Mouse (Mus musculus) G1E (cell line): ENCODE measurements around the gene Pld1. TPM values are rescaled to one million over a fixed set of nuclear protein-coding genes. Genes with fewer than 3 reads are reported as not detected.

Experiments
- ATAC-seq: 2 replicates; pipeline ENCODE4 v1.8.0; 2016; ENCODE audit warnings: mild to moderate bottlenecking; ENCODE audit not compliant: insufficient number of reproducible peaks, poor library complexity, low FRiP score, severe bottlenecking; ENCODE audit errors: extremely low read depth
- DNase-seq: peaks from one replicate; pipeline ENCODE4 v3.0.0; 2012; ENCODE audit warnings: low spot score
- H3K27me3 ChIP-seq: 2 replicates; pipeline ENCODE4 v1.6.1; 2012; ENCODE audit warnings: mild to moderate bottlenecking, low read length, inconsistent platforms; ENCODE audit not compliant: insufficient read depth
- H3K36me3 ChIP-seq: replicated peaks from 2 replicates; pipeline ENCODE3; 2012; ENCODE audit warnings: mild to moderate bottlenecking, inconsistent platforms
- H3K4me1 ChIP-seq: 2 replicates; pipeline ENCODE4 v1.6.1; 2012; ENCODE audit warnings: low read depth, low read length, inconsistent platforms, mixed read lengths; ENCODE audit not compliant: insufficient read depth
- H3K4me3 ChIP-seq: 2 replicates; pipeline ENCODE4 v1.5.1; 2012; ENCODE audit warnings: low read depth, mild to moderate bottlenecking, inconsistent platforms, low read length, moderate library complexity, mixed read lengths
- H3K9me3 ChIP-seq: replicated peaks from 2 replicates; pipeline ENCODE4 v1.6.1; 2012; ENCODE audit warnings: inconsistent platforms
- CTCF ChIP-seq: IDR thresholded peaks from 2 replicates; pipeline ENCODE4 v1.5.1; 2012; ENCODE audit warnings: low read depth, low read length, inconsistent platforms, mixed read lengths
- GATA1 ChIP-seq: IDR thresholded peaks from 2 replicates; pipeline ENCODE4 v1.6.1; 2012; ENCODE audit warnings: borderline replicate concordance, low read length, inconsistent platforms, mixed read lengths
- GATA2 ChIP-seq: IDR thresholded peaks from 2 replicates; pipeline ENCODE4 v1.6.1; 2012; ENCODE audit warnings: low read depth, low read length, inconsistent platforms, borderline replicate concordance
- POLR2AphosphoS5 ChIP-seq: IDR thresholded peaks from 2 replicates; pipeline ENCODE4 v1.6.1; 2012; ENCODE audit warnings: low read depth, low read length, inconsistent platforms; ENCODE audit not compliant: insufficient replicate concordance
- TAL1 ChIP-seq: conservative IDR thresholded peaks from 2 replicates; pipeline ENCODE4 v1.6.1; 2012; ENCODE audit warnings: low read depth, low read length, inconsistent platforms, mixed read lengths
- polyA plus RNA-seq: library from polyadenylated mRNA; stranded (reverse); fragments of >175 nt; gene quantifications from 2 replicates; pipeline ENCODE4 v1.2.3, GENCODE M21; 2012
- total RNA-seq, 2 experiments: library from RNA; stranded (forward) in 1 of 2; stranded (reverse) in 1 of 2; fragments of 200-1000 nt in 1 of 2; fragments of >200 nt in 1 of 2; fragmentation: Nextera tagmentation in 1 of 2; gene quantifications; 2 replicates each; pipeline ENCODE4 v1.2.3; 2014 to 2017

Gene Pld1
- total and polyA plus RNA-seq, 3 experiments, result 0.38 to 0.82 TPM; not detected in 1

GRCm38 (mm10) chr3:28031643-28032243 lies 93.2 kb downstream of the Pld1 start:
- Histone ChIP-seq H3K4me3 (no peak overlapping the region), H3K27me3 (no peaks in the 10 kb centered on the region), H3K9me3 (no peaks in the 10 kb centered on the region), H3K36me3 (no peaks in the 10 kb centered on the region), H3K4me1 (no peaks in the 10 kb centered on the region)
- no peak for DNase-seq
- no peak for ATAC-seq
- no peak for TF ChIP-seq TAL1

GRCm38 (mm10) chr3:28033898-28034297 lies 95.4 kb downstream of the Pld1 start:
- Histone ChIP-seq H3K9me3 (no peaks in the 10 kb centered on the region), H3K4me3 (no peak overlapping the region), H3K36me3 (no peaks in the 10 kb centered on the region), H3K4me1 (no peaks in the 10 kb centered on the region), H3K27me3 (no peaks in the 10 kb centered on the region)
- no peak for ATAC-seq
- TF ChIP-seq TAL1, result no peak
- no peak for TF ChIP-seq POLR2AphosphoS5
- no peak for TF ChIP-seq GATA1
- TF ChIP-seq CTCF, result no peak
- TF ChIP-seq GATA2, result no peak
- DNase-seq, result no peak

GRCm38 (mm10) chr3:28034707-28035333 lies 96.3 kb downstream of the Pld1 start:
- no peak overlapping the region for H3K4me3 ChIP-seq
- ATAC-seq (no peak), DNase-seq (no peak)
- H3K27me3 ChIP-seq, result no peaks in the 10 kb centered on the region
- H3K9me3 ChIP-seq, result no peaks in the 10 kb centered on the region
- no peaks in the 10 kb centered on the region for H3K4me1 ChIP-seq
- TF ChIP-seq POLR2AphosphoS5 (no peak), GATA1 (no peak), GATA2 (no peak), TAL1 (no peak), CTCF (no peak)
- no peaks in the 10 kb centered on the region for H3K36me3 ChIP-seq

GRCm38 (mm10) chr3:28037320-28037932 lies 98.9 kb downstream of the Pld1 start:
- no peak for TF ChIP-seq CTCF
- TF ChIP-seq GATA2, result no peak
- no peak for TF ChIP-seq GATA1
- no peak for TF ChIP-seq TAL1
- no peak for TF ChIP-seq POLR2AphosphoS5
- Histone ChIP-seq H3K4me1 (no peaks in the 10 kb centered on the region), H3K4me3 (no peak overlapping the region), H3K36me3 (no peaks in the 10 kb centered on the region), H3K9me3 (no peaks in the 10 kb centered on the region), H3K27me3 (no peaks in the 10 kb centered on the region)
- DNase-seq (no peak), ATAC-seq (no peak)

- Histone ChIP-seq H3K9me3 (no peaks in the 10 kb centered on the region), H3K27me3 (no peaks in the 10 kb centered on the region), H3K4me1 (no peaks in the 10 kb centered on the region), H3K36me3 (no peaks in the 10 kb centered on the region), H3K4me3 (no peak overlapping the region)
- TF ChIP-seq TAL1, result no peak
- TF ChIP-seq GATA1, result no peak
- TF ChIP-seq GATA2, result no peak
- no peak for TF ChIP-seq CTCF
- no peak for TF ChIP-seq POLR2AphosphoS5
- ATAC-seq (no peak), DNase-seq (no peak)
Observed at GRCm38 (mm10) chr3:28038106-28038505, 99.6 kb downstream of the Pld1 start.

- H3K4me3 ChIP-seq, result no peak overlapping the region
- no peaks in the 10 kb centered on the region for H3K36me3 ChIP-seq
- H3K4me1 ChIP-seq, result no peaks in the 10 kb centered on the region
- no peaks in the 10 kb centered on the region for H3K27me3 ChIP-seq
- ATAC-seq, result no peak
- TF ChIP-seq TAL1, result no peak
- no peak for TF ChIP-seq CTCF
- TF ChIP-seq POLR2AphosphoS5, result no peak
- no peak for TF ChIP-seq GATA2
- TF ChIP-seq GATA1, result no peak
- H3K9me3 ChIP-seq, result no peaks in the 10 kb centered on the region
- DNase-seq, result no peak
Observed at GRCm38 (mm10) chr3:28039760-28040159, 101.3 kb downstream of the Pld1 start.
